Mouse (Mus musculus): ENCODE data around the gene Lcmt2.
A peak's percentile ranks its signal among the peaks of the same experiment; 100 is the strongest.
"Not testable (repeated sequence)": the region's sequence is repeated elsewhere in the genome, so short reads cannot be mapped to it uniquely, and the experiment has no call there.

The Lcmt2 gene

DNA sequence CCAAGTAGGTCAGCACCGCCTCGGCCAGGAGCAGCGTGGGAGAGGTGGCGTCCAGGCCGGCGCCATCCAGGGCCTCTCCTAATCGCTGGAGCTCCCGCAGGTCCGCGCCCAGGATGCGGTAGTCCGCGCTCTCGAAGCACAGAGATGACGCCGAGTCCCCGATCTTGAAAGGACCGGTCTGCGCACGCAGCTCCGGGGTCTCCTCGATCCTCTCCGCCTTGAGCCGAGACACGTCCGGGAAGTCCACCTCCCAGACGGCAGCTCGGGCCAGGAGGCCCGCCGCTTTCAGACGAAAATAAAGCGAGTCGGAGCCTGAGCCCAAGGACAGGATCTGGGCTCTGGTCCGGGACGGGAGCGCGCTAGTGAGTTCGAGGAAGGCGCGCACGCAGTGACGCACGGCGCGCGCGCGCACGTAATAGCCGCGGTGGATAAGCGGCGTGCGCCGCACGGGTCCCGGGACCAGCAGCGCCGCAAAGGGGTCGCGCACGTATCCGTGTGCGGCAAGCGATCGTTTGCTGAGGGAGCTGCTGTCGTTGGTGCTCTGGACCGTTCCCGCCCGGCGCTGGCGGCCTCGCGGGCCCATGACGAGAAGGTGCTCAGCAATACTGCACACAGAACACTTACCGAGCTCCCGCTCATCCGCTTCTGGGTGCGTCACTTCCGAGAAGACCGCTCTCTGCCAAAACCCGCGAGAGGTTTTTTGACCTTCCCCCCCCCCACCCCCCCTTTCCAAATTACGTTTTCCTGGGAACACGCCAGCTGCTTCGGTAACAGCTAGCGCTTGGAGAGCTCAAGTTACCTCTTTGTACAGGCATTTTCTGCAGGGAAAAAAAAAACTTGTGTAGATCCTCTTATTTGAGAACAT is at the start of gene Lcmt2, which contains the start of gene Adal:
Lcmt2 (minus strand) TSS at position 636 of the 865 bp plus-strand sequence.
Adal (plus strand) TSS at position 411 of the 865 bp plus-strand sequence.
- DNase-seq = peak; percentile 94

DNA sequence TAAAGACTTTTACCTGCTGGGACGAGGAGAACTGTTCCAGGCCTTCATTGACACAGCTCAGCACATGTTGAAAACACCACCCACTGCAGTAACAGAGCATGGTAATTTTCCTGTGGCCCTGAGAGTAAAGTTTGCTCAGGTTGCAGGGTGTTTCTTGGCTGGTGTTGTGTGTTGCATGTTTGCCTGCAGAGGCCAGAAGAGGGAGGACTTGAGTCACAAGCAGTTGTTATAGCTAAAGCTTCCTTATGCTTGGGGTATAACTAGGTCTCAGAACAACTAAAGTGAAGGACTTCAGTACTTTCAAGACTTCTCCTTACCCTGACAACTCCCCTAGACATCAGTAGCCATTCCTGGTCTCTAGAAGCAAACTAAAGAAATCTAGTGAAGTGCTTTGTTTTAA is 48.1 kb upstream of the Lcmt2 start:
- no peak for DNase-seq

DNA sequence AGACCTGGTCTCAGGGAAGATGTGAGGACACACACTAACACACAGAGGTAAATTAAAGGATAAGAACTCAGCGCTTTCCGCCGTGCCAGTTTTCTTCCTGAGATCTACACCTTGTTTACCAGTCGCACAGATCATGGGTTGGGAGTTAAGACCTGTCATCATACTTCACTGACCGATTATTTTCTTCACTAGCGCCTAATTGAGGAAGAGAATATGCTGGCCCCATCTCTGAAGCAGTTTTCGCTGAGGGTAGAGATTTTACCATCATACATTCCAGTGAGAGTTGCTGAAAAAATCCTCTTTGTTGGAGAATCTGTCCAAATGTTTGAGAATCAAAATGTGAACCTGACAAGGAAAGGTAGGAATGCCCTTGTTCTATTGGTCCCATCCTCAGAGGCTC is 43.7 kb upstream of the Lcmt2 start:
- DNase-seq = no peak

DNA sequence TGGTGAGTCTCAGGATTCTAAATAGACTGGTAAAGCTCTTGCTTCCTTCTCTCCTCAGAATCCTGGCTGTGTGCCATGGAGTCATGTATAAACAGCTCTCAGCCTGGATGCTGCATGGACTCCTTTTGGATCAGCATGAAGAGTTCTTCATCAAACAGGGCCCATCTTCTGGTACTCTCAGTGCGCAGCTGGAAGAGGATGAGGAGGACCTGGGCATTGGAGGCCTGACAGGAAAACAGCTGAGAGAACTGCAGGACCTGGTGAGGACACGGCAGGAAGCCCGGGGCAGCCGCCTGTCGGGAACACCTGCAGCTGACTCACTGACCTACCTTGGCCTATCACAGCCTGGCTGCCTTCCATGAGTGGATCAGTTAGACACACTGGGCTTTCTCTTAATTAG is 43.0 kb upstream of the Lcmt2 start:
- no peak for DNase-seq

DNA sequence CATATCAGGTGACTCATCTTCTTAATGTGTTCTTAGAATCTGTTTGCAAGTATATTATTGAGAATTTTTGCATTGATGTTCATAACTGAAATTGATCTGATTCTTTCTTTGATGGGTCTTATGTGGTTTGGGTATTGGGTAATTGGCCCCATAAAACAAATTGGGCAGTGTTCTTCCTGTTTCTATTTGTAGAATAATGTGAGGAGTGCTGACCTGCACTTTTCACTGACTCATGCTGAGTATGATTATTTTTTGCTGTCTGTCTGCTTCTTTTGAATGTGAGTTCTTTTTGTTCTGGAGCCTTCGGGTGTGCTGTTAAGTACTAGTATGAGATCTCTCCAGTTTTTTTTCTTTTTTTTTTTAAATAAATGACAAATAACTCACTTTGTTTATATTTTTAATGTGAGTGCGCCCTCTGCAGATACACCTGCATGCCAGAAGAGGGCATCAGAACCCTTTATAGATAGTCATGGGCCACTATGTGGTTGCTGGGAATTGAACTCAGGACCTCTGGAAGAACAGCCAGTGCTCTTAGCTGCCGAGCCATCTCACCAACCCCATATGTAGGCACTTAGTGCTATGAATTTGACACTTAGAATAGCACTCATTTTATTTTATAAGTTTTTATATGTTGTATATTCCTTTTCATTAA is 38.5 kb upstream of the Lcmt2 start:
- DNase-seq = no peak

DNA sequence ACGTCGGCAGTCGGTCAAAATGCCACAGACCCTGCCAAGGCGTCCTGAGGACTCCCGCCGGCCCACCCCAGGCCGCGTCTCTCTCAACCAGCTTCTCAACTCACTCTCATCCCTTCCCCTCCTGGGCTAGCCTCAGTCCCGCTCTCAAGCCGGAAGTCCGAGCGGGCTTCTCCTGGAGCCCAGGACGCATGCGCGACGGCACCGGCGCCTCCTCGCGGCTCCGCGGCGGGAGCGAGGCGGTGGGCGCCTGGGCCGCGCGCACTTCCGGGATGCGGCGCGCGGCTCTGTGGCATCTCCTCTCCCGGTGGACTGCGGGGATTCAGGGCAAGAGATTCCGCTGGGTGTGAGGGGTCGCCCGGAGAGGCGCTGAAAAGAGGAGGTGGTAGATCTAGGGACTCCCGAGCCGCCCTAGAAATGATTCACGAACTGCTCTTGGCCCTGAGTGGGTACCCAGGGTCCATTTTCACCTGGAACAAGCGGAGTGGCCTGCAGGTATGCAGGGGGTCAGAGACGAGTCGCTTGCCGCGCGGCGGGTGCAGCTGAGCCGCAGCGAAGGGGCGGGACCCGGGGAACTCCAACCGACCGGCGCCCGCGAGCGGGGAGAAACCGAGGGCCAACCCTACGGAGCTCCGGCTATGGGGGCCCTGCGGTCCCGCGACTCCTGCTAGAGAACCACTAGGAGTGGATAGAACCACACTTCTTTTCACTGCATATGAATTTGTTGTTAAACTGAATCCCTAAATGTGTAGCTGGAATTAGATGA is 30.7 kb upstream of the Lcmt2 start, which contains the start of gene Zscan29:
Zscan29 (minus strand) TSS at position 146 of the 763 bp plus-strand sequence.
- DNase-seq = peak; percentile 94

DNA sequence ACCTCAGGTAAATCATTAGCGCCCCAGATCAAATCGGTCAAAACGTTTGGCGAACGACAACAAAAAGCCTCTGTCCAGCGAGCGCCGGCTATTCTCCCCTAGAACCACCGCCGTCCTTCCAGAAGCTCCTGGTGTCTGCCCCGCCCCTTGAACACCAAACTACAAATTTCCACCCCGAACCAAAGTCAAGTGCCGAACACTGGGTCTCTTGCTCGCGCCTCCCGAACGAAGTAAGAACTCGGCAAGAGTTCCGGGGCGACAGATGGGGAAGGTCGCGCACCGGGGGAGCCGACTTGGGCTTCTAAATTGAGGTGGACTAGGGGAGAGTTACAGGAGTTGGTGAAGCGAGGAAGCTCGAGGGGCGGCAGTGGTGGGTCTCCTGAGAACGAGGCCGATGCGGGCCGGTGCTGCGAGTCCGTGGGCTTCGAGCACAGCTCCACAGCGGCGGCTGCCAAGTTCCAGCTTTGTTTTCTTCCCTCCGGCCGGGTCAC is 30.1 kb upstream of the Lcmt2 start, which contains the start of gene Tubgcp4:
Tubgcp4 (plus strand) TSS at position 174 of the 491 bp plus-strand sequence.
- DNase-seq = peak; percentile 66

DNA sequence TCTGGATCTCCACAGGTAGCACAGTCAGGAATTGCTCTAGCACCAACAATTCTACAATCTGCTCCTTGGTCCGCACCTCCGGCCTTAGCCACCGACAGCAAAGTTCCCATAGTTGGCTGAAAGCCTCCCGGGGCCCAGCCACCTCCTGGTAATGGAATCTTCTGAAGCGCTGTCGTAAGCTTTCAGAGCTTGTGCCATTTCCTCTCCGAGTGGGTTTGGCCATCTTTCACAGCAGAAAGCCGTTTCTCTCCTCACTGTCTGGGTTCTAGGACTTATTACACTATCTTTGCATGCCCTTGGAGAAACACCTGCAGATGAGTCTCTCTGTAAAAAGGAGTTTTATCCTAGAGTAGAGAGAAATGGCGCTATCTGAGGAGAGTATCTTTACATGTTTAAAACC is 29.4 kb upstream of the Lcmt2 start:
- DNase-seq = peak; percentile 61

DNA sequence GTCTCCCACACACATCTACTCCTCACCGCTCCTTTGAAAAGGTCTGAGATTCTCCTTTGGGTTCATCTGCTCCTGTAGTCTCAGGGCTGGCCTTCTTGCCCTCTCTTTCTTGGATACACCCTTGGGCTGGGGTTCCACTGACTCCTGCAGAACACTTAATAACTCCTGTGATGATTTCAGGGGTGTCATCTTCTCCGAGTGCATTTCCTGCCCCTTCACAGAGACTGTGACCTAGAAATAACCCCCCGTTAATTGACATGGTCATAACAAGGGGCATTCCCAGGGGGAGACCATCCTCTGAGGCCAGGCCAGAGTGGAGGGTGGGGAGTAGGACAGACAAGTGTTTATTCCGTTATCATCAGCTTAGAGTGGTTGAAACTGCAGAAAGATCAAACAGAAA is 28.7 kb upstream of the Lcmt2 start:
- no peak for DNase-seq

DNA sequence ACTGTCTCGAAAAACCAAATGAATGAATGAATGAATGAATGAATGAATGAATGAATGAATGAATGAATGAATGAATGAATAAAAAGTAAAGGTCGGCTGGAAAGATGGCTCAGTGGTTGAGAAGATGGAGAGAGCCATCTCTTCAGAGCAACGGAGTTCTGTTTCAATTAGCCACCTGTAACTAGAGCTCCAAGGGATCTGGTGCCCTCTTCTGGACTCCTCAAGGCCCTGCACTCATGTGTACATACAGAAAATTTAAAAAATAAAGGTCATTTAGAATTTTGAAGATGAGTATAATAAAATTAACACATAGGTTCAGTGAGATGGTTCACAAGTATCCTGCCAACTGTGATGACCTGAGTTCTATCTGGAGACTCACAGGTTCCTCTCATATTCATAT is 12.6 kb upstream of the Lcmt2 start:
- no peak for DNase-seq

DNA sequence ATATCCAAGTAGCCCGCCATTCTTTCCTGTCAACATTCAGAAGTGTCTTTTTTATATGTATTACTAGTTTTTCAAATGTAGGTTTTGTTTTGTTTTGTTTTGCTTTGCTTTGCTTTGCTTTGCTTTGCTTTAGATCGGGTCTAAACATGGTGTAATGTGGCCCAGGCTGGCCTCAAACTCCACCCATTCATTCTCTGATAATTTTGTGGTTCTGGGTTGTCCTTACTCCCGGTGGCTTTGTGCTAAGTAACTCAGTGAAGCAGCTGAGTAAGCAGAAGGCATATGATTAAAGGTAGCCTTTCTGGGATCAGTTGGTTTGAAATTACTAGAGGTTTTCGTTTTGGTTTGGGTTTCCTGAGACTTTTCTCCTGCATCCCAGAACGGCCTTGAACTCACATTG is 9.2 kb upstream of the Lcmt2 start:
- DNase-seq = no peak

DNA sequence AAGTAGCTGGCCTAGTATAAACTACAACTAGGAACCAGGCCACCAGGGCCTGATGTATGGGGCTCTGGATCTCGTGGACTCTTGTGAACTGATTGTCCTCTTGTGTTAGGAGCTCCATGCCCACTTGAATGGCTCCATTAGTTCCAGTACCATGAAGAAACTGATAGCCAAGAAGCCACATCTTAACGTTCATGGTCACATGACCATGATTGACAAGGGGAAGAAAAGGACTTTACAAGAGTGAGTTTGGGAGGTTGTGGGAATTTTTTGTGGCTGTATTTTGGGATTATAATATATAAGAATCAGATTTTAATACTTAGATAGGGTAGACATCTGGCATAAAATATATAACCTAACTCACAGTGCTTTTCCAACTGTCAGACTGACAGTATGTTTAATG is 2.0 kb upstream of the Lcmt2 start:
- DNase-seq = no peak

DNA sequence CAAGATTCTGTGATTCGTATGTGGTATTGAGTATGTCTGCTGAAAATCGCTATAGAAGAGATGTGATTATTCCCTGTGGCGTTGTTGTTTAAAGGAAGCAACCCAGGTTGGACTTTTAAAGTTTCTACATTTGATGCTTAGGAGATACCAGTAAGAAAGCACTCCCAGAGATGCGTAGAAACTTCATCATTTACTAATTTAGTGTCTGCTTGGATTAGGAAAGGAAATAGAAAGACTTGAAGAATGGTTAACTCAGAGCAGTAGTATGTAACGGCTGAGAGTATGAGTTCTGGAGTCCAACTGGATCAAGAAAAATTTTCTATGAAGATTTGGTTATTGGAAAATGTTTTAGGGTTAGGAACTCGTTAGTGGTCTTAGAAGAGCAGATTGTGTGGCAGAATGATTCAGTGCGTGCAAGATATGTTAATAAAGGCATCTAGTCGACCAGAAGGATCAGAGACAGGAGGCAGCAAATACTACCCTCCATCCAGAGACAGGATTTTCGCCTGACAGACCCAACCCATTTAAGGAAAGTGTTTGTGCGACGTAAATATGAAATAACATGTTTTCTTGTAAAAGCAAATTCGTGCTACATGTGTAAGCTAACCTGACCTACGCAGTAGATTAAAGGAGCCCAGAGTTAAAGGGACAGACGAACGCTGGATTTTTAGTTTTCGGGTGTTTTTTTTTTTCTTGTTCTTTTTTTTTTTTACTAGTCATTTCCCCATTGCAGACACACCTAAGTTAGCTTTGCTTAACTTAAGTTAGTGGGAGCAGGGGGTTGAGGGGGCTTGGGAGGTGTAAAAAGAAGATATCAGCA is 973 bp upstream of the Lcmt2 start:
- no peak for DNase-seq

DNA sequence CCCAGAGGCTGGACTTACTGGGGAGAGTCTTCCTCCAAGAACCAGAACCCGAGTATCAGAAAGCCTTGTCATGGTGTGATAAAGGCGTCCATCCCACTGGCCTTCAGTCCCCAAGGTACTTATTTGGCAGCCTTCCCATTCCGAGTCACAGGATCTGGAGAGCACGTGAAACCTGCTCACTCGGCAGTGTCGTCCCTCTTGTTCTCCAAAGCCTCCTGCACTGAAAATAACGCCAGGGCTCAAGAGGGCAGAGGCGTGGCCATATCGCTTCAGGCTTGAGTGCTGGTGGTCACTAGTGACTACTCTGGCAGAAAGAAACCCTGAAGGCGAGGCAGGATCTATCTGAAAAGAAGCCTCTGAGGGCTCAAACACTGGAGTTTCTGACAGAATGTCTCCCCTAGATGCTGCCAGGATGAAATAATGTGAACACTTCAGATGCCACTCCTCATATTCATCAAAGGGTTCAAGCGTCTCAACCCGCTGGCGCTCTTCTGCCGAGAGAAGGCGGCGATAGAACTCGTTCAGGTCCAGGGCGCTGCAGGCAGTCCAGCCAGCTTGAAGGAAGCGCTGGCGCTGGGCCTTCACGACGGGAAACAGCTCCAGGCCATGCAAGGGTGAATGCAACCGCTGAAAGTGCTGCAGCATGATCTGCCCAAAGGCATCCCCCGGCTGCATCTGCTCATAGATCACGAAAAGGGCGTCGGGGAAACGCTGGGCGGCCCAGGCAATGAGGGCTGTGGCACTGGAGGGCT is 1.0 kb downstream of the Lcmt2 start:
- peak; percentile 79 for DNase-seq

DNA sequence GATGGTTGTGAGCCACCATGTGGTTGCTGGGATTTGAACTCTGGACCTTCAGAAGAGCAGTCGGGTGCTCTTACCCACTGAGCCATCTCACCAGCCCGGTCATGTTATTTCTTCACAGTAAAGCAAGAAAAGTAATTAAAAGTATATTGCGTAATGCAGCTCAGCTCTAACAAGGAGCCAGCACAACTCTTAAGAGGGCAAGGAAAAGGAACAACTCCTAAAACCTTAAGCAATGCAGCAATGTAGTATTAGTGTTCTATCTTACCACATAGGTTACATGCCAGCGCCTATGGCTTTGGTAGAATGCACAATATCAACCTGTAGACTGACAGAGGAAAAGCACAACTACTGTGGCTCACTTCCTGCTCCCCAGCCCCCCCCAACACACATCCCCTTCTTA is 3.1 kb downstream of the Lcmt2 start:
- no peak for DNase-seq

DNA sequence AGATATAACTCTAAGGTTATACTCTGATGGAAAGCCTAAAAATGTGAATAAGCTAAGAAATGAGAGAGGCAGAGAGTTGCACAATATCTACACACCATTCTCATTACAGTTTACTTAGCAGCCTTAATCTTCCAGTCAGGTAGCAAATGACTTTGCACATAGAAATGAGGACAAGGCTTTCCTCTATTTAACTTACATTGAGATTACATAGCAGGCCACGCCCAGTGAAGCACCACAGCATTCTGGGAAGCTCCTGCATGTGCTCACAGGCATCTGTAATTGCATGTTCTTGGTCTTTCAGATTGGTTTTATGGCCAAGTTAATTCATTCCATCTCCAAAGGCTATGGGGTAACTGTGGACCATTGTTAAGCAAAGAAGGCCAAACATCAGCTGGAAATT is 7.6 kb downstream of the Lcmt2 start:
- DNase-seq = no peak

DNA sequence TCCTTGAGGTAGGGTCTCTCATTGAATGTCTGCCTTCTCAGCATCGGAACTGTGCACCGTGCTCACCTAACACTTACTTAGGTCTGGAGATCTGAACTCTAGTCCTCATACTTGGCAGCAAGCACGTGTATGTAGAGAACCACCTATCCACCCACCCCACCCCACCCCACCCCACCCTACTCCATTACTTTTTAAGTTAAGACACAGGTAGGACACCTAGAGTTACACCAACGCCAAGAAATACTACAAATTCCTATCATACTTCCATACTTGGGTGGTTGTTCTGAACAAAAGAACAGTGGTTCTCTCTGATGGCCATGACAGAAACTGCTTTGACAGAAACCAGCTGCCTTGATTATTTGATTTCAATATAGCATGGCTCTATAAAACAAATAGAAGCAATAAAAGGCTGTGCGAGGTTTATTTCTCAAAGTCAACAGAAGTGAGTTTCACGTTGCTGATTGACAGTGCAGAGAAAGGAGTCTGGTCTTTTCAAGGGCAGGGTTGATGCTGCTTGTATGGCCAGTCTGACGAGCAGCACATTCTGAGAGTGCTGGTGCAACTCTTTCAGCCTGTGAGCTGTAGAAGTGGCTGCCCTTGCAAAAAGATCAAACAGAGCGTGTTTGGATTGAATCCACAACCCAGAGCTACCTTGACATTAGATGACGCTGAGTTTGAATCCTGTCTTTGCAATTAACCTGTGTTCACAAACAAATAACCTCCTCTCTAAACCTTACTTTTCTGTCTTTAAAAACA is 11.4 kb downstream of the Lcmt2 start:
- DNase-seq = no peak

DNA sequence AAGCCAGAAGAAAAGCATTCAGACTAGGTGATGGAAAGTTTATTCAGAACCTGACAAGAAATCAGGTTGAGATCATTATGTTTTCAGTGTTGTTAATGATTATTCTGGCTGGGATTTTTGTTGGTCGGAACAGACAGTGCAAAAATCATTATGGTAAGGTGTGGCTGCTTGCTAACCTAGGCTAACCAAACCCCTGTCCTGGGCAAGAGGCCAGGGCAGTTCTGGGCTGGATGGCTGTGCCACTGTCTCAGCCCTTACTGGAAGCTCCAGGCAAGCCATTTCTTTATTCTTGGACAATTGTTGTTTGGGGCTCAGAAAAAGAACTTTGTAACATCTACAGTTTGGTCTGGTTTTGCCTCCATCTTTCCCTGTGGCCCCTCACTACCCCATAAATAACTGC is 12.9 kb downstream of the Lcmt2 start:
- DNase-seq = no peak

DNA sequence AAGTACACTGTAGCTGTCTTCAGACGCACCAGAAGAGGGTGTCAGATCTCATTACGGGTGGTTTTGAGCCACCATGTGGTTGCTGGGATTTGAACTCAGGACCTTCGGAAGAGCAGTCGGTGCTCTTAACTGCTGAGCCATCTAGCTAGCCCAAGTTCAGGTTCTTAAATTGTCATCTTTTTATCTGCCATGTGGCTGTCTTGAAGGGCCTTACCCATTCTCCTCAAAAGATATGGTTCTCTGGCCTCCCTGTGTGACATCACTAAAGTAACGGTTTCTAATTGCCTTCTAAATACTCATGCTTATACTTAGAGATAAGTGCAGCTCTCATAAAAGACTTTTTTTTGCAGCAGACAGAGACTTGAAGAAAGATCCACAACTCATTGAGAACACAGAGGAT is 14.2 kb downstream of the Lcmt2 start:
- DNase-seq = not testable (repeated sequence)

DNA sequence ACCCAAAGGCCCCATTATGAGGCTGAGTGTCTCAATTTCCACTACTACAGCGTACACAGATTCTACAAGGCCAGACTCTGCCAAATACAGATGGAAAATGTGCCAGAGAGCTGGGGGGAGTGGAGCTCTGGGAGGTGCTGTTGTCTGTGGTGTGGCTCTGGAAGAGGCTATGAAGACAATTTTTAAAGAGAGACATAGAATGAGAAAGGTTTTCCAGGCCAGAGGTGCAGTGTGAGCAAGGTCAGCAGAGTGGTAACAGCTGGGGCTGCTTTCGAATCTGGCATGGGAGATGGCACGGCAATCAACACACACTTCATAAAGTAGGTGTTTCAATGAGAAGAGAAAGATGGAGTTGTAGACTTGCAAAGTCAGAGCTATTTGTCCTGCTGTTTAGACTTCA is 21.2 kb downstream of the Lcmt2 start:
- DNase-seq = no peak

DNA sequence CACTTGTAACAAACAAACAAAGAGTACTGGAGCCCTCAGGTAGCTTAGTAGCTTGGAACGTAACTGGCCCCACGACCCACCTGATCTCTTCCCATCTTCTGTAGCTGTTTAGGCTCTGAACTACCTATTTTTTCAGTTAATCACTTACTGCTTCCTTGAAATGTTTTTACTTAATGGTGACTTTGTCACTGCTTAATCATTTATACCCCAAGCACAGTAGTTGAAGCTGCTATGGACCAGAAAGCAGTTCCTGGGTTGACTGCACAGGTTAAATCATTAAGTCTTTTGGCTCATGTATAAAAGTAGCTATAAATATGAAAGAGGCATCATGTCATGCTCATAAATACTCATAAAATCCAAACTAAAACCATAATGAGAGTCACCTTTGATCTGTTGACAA is 25.0 kb downstream of the Lcmt2 start:
- no peak for DNase-seq
